Mouse (Mus musculus) kidney, embryonic 14.5 days (tissue): Measurements from ENCODE around the gene Rassf3. TPM values are rescaled to one million over a fixed set of nuclear protein-coding genes. Genes with fewer than 3 reads are reported as not detected.

Source experiments
- ATAC-seq: fragments of 200-750 bp; cut with Nextera tagmentation; 2 replicates; pipeline ENCODE4 v1.8.0; 2017; ENCODE audit warnings: moderate number of reproducible peaks, mild to moderate bottlenecking, moderate TSS enrichment, moderate library complexity; ENCODE audit not compliant: low FRiP score, low TSS enrichment
- H3K27ac ChIP-seq: fragments of 300-500 bp; sonication (generic); 2 replicates; pipeline ENCODE4 v1.5.1; 2014; ENCODE audit warnings: low read depth, mild to moderate bottlenecking, low read length, moderate library complexity, mixed read lengths
- H3K27me3 ChIP-seq: fragments of 300-500 bp; sonication (generic); 2 replicates; pipeline ENCODE4 v1.6.1; 2014; ENCODE audit warnings: mild to moderate bottlenecking, low read length; ENCODE audit not compliant: control insufficient read depth, insufficient read depth
- H3K36me3 ChIP-seq: fragments of 300-500 bp; sonication (generic); 2 replicates; pipeline ENCODE4 v1.6.1; 2014; ENCODE audit warnings: low read length, mixed read lengths; ENCODE audit not compliant: control insufficient read depth, insufficient read depth
- H3K4me1 ChIP-seq: fragments of 300-500 bp; sonication (generic); 2 replicates; pipeline ENCODE4 v1.6.1; 2014; ENCODE audit warnings: low read length, mixed read lengths; ENCODE audit not compliant: control insufficient read depth, insufficient read depth
- H3K4me2 ChIP-seq: fragments of 300-500 bp; sonication (generic); replicated peaks from 2 replicates; pipeline ENCODE4 v1.6.1; 2014; ENCODE audit warnings: low read depth, mild to moderate bottlenecking, low read length
- H3K4me3 ChIP-seq: fragments of 300-500 bp; sonication (generic); 2 replicates; pipeline ENCODE4 v1.5.1; 2014; ENCODE audit warnings: mild to moderate bottlenecking, low read length
- H3K9ac ChIP-seq: fragments of 300-500 bp; sonication (generic); 2 replicates; pipeline ENCODE4 v1.6.1; 2014; ENCODE audit warnings: low read depth, mild to moderate bottlenecking, low read length, moderate library complexity
- H3K9me3 ChIP-seq: fragments of 300-500 bp; sonication (generic); 2 replicates; pipeline ENCODE4 v1.6.1; 2016; ENCODE audit warnings: low read length; ENCODE audit not compliant: control insufficient read depth
- WGBS: fragments of 180-500 bp; shearing (Covaris S2); extraction: QIAGEN DNeasy Blood & Tissue Kit; methylation state at CpG from one replicate; pipeline ENCODE4 v1.1.7; 2014; 5-methylcytosine and 5-hydroxymethylcytosine counted together
- polyA plus RNA-seq: library from polyadenylated mRNA; unstranded; fragments of >200 nt; fragmentation: Nextera tagmentation; extraction: Ambion mirVana; gene quantifications from 2 replicates; pipeline ENCODE4 v1.2.1, GENCODE M21; 2014

Gene Rassf3
- polyA plus RNA-seq = 8.9 and 13.5 TPM in 2 replicates

GRCm38 (mm10) chr10:121476190-121476967 lies at the start of gene Rassf3:
TSS of gene Rassf3 (minus strand) at chr10:121476347.
- H3K4me2 ChIP-seq = peak within 1 kb of the TSS; percentile 60
- under 1% methylated on average over 61 of the region's 62 CpGs for WGBS
- peak within 1 kb of the TSS; percentile 58 for H3K4me3 ChIP-seq
- H3K27ac ChIP-seq = peak within 1 kb of the TSS; percentile 57
- peak within 1 kb of the TSS; percentile 75 for H3K9ac ChIP-seq
- no peaks in the 10 kb centered on the region for H3K27me3 ChIP-seq
- ATAC-seq = peak; percentile 94
- H3K4me1 ChIP-seq = peaks cover 25% of the 10 kb centered on the region
- H3K9me3 ChIP-seq = no peaks in the 10 kb centered on the region
- H3K36me3 ChIP-seq = no peaks in the 10 kb centered on the region

- H3K27ac ChIP-seq = no peak overlapping the region
- no peaks in the 10 kb centered on the region for H3K27me3 ChIP-seq
- H3K9me3 ChIP-seq = no peaks in the 10 kb centered on the region
- no peak overlapping the region for H3K4me2 ChIP-seq
- ATAC-seq = no peak
- H3K36me3 ChIP-seq = no peaks in the 10 kb centered on the region
- H3K4me3 ChIP-seq = no peak overlapping the region
- H3K4me1 ChIP-seq = no peaks in the 10 kb centered on the region
- WGBS = 35% methylated on average over 12 of the region's 12 CpGs
- no peak overlapping the region for H3K9ac ChIP-seq
These were observed 44.9 kb upstream of the Rassf3 start for GRCm38 (mm10) chr10:121520923-121521585.

- H3K9me3 ChIP-seq = no peaks in the 10 kb centered on the region
- H3K4me1 ChIP-seq = no peaks in the 10 kb centered on the region
- no peak overlapping the region for H3K9ac ChIP-seq
- no peaks in the 10 kb centered on the region for H3K27me3 ChIP-seq
- no peaks in the 10 kb centered on the region for H3K36me3 ChIP-seq
- H3K4me3 ChIP-seq = no peak overlapping the region
- ATAC-seq = no peak
- H3K27ac ChIP-seq = no peak overlapping the region
- 50% methylated on average over 2 of the region's 2 CpGs for WGBS
- no peak overlapping the region for H3K4me2 ChIP-seq
These were observed 43.6 kb upstream of the Rassf3 start for GRCm38 (mm10) chr10:121519710-121520109.

- Histone ChIP-seq H3K4me3 (no peak overlapping the region), H3K9ac (no peak overlapping the region), H3K27me3 (no peaks in the 10 kb centered on the region), H3K9me3 (no peaks in the 10 kb centered on the region), H3K4me1 (no peaks in the 10 kb centered on the region), H3K4me2 (no peak overlapping the region), H3K36me3 (no peaks in the 10 kb centered on the region), H3K27ac (no peak overlapping the region)
- WGBS = 29% methylated on average over 18 of the region's 18 CpGs
- ATAC-seq = peak; percentile 59
These were observed 40.0 kb upstream of the Rassf3 start for GRCm38 (mm10) chr10:121516008-121516600.

- peaks cover 34% of the 10 kb centered on the region for H3K4me1 ChIP-seq
- H3K9me3 ChIP-seq = no peaks in the 10 kb centered on the region
- no peak overlapping the region; the same call in 1 of the 2 replicates for H3K4me2 ChIP-seq
- no peak overlapping the region for H3K4me3 ChIP-seq
- no peaks in the 10 kb centered on the region for H3K27me3 ChIP-seq
- no peak overlapping the region for H3K27ac ChIP-seq
- H3K36me3 ChIP-seq = no peaks in the 10 kb centered on the region
- WGBS = 22% methylated on average over 24 of the region's 24 CpGs
- H3K9ac ChIP-seq = no peak overlapping the region
- ATAC-seq = peak; percentile 36; the same call in 1 of the 2 replicates
These were observed 33.9 kb upstream of the Rassf3 start for GRCm38 (mm10) chr10:121509751-121510643.

GRCm38 (mm10) chr10:121507755-121508544 lies 31.8 kb upstream of the Rassf3 start:
- H3K9ac ChIP-seq = no peak overlapping the region
- no peak overlapping the region for H3K4me3 ChIP-seq
- no peak overlapping the region for H3K4me2 ChIP-seq
- H3K9me3 ChIP-seq = no peaks in the 10 kb centered on the region
- H3K4me1 ChIP-seq = peaks cover 37% of the 10 kb centered on the region
- no peaks in the 10 kb centered on the region for H3K36me3 ChIP-seq
- 91% methylated on average over 16 of the region's 16 CpGs for WGBS
- H3K27me3 ChIP-seq = no peaks in the 10 kb centered on the region
- no peak overlapping the region for H3K27ac ChIP-seq
- no peak for ATAC-seq

- ATAC-seq = peak; percentile 68
- peak overlapping the region; percentile 23; the same call in 1 of the 2 replicates for H3K9ac ChIP-seq
- no peaks in the 10 kb centered on the region for H3K27me3 ChIP-seq
- H3K27ac ChIP-seq = peak overlapping the region; percentile 89
- H3K4me2 ChIP-seq = peak overlapping the region; percentile 15
- no peaks in the 10 kb centered on the region for H3K9me3 ChIP-seq
- H3K4me3 ChIP-seq = no peak overlapping the region; the same call in 1 of the 2 replicates
- H3K4me1 ChIP-seq = peaks cover 37% of the 10 kb centered on the region
- 21% methylated on average over 29 of the region's 29 CpGs for WGBS
- H3K36me3 ChIP-seq = no peaks in the 10 kb centered on the region
These were observed 30.8 kb upstream of the Rassf3 start for GRCm38 (mm10) chr10:121506731-121507583.
